Mouse (Mus musculus) kidney, postnatal 0 days (tissue): Measurements from ENCODE around the gene Sgcg. TPM values are rescaled to one million over a fixed set of nuclear protein-coding genes. Genes with fewer than 3 reads are reported as not detected.

ENCODE experiments used
- ATAC-seq: fragments of 200-750 bp; cut with Nextera tagmentation; replicated peaks from 2 replicates; pipeline ENCODE4 v1.8.0; 2017; ENCODE audit warnings: low read depth, moderate number of reproducible peaks, moderate TSS enrichment, moderate library complexity; ENCODE audit not compliant: low FRiP score
- DNase-seq: peaks from one replicate; pipeline ENCODE4 v3.0.0-alpha.2; 2016; ENCODE audit warnings: low spot score
- H3K27ac ChIP-seq: fragments of 300-500 bp; sonication (generic); 2 replicates; pipeline ENCODE4 v1.5.1; 2014; ENCODE audit warnings: mild to moderate bottlenecking
- H3K27me3 ChIP-seq: fragments of 300-500 bp; sonication (generic); 2 replicates; pipeline ENCODE4 v1.6.1; 2014; ENCODE audit warnings: low read length, mixed read lengths; ENCODE audit not compliant: insufficient read depth
- H3K36me3 ChIP-seq: fragments of 300-500 bp; sonication (generic); 2 replicates; pipeline ENCODE4 v1.6.1; 2014; ENCODE audit warnings: low read length, mixed read lengths; ENCODE audit not compliant: insufficient read depth
- H3K4me1 ChIP-seq: fragments of 300-500 bp; sonication (generic); replicated peaks from 2 replicates; pipeline ENCODE4 v1.6.1; 2014; ENCODE audit warnings: antibody characterized with exemption, low read length, mixed read lengths; ENCODE audit not compliant: insufficient read depth
- H3K4me2 ChIP-seq: fragments of 300-500 bp; sonication (generic); 2 replicates; pipeline ENCODE4 v1.6.1; 2014; ENCODE audit warnings: mild to moderate bottlenecking, low read length, moderate library complexity, mixed read lengths
- H3K4me3 ChIP-seq: fragments of 300-500 bp; sonication (generic); replicated peaks from 2 replicates; pipeline ENCODE4 v1.5.1; 2014; ENCODE audit warnings: low read depth, low read length
- H3K9ac ChIP-seq: fragments of 300-500 bp; sonication (generic); 2 replicates; pipeline ENCODE4 v1.6.1; 2014; ENCODE audit warnings: low read depth, low read length
- H3K9me3 ChIP-seq: fragments of 300-500 bp; sonication (generic); replicated peaks from 2 replicates; pipeline ENCODE4 v1.6.1; 2016; ENCODE audit warnings: low read length, inconsistent platforms, mixed read lengths
- CTCF ChIP-seq: IDR thresholded peaks from 2 replicates; pipeline ENCODE4 v1.5.1; 2016; ENCODE audit warnings: antibody characterized with exemption, low read depth, mild to moderate bottlenecking, moderate library complexity
- WGBS: fragments of 180-500 bp; shearing (Covaris S2); extraction: QIAGEN DNeasy Blood & Tissue Kit; methylation state at CpG from one replicate; pipeline ENCODE4 v1.1.7; 2014; 5-methylcytosine and 5-hydroxymethylcytosine counted together
- polyA plus RNA-seq: library from polyadenylated mRNA; unstranded; fragments of >200 nt; fragmentation: Nextera tagmentation; extraction: Ambion mirVana; gene quantifications from 2 replicates; pipeline ENCODE4 v1.2.1, GENCODE M21; 2015

Gene Sgcg
- polyA plus RNA-seq, 1 experiment from 2014 or later, result 1.2 TPM

DNA sequence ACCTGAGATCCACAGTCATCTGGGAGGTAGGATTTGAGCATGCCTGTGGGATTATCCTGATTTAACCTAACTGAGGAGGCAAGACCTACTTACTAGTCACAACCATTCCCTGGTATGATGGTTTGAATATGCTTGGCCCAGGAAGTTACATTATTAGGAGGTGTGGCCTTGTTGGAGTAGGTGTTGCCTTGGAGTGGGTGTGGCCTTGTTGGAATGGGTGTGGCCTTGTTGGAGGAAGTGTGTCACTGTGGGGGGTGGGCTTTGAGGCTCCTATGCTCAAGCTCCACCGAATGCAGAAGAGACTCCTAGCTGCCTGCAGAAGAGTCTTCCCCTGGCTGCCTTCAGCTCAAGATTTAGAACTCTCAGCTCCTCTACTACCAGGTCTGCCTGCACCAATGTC lies 32.1 kb downstream of the Sgcg start:
- no peaks in the 10 kb centered on the region for H3K27me3 ChIP-seq
- H3K27ac ChIP-seq, result no peak overlapping the region
- TF ChIP-seq CTCF, result no peak
- WGBS, result 75% methylated on average over 1 of the region's 1 CpGs
- DNase-seq (no peak), ATAC-seq (no peak)
- H3K4me2 ChIP-seq, result no peak overlapping the region
- H3K4me3 ChIP-seq, result no peak overlapping the region
- H3K9me3 ChIP-seq, result no peaks in the 10 kb centered on the region
- H3K4me1 ChIP-seq, result no peaks in the 10 kb centered on the region
- no peak overlapping the region for H3K9ac ChIP-seq
- H3K36me3 ChIP-seq, result no peaks in the 10 kb centered on the region

GRCm38 (mm10) chr14:61224387-61225077 lies 33.8 kb downstream of the Sgcg start:
- DNase-seq, result no peak
- no peak overlapping the region for H3K27ac ChIP-seq
- H3K4me2 ChIP-seq, result no peak overlapping the region
- no peaks in the 10 kb centered on the region for H3K36me3 ChIP-seq
- no peak overlapping the region for H3K9ac ChIP-seq
- no peaks in the 10 kb centered on the region for H3K4me1 ChIP-seq
- H3K9me3 ChIP-seq, result no peaks in the 10 kb centered on the region
- ATAC-seq, result no peak
- WGBS, result 74% methylated on average over 5 of the region's 5 CpGs
- H3K4me3 ChIP-seq, result no peak overlapping the region
- no peaks in the 10 kb centered on the region for H3K27me3 ChIP-seq
- TF ChIP-seq CTCF, result no peak

- Histone ChIP-seq H3K27ac (no peak overlapping the region), H3K27me3 (no peaks in the 10 kb centered on the region), H3K4me1 (no peaks in the 10 kb centered on the region), H3K4me2 (no peak overlapping the region), H3K9me3 (no peaks in the 10 kb centered on the region), H3K9ac (no peak overlapping the region), H3K4me3 (no peak overlapping the region), H3K36me3 (no peaks in the 10 kb centered on the region)
- TF ChIP-seq CTCF, result no peak
- no peak for DNase-seq
- no peak for ATAC-seq
- 63% methylated on average over 4 of the region's 4 CpGs for WGBS
Observed at GRCm38 (mm10) chr14:61223740-61224139, 34.5 kb downstream of the Sgcg start.

DNA sequence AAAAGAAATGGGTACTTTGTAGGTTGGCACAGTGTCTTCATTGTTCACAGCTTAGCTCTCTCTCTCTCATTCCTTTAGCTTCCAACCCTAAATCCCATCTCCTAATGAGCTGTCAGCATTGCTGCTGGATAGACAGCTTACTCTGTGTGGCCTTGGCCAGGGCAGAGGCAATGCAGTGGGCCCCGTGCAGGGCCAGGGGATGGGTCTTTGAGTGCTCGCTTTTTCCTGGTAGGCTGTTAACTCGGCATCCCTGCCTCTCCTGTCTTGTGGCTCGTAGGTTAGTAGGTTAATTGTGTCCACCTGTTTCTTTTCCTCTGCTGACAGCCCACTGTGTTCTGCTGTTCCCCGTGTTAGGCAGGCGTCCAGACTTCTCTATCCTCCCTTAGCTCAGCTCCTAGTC lies 35.8 kb downstream of the Sgcg start:
- Histone ChIP-seq H3K4me3 (no peak overlapping the region), H3K36me3 (no peaks in the 10 kb centered on the region), H3K4me1 (no peaks in the 10 kb centered on the region), H3K9ac (no peak overlapping the region), H3K27me3 (no peaks in the 10 kb centered on the region), H3K9me3 (no peaks in the 10 kb centered on the region), H3K4me2 (no peak overlapping the region), H3K27ac (no peak overlapping the region)
- DNase-seq, result no peak
- TF ChIP-seq CTCF, result no peak
- WGBS, result 24% methylated on average over 6 of the region's 6 CpGs
- no peak for ATAC-seq

DNA sequence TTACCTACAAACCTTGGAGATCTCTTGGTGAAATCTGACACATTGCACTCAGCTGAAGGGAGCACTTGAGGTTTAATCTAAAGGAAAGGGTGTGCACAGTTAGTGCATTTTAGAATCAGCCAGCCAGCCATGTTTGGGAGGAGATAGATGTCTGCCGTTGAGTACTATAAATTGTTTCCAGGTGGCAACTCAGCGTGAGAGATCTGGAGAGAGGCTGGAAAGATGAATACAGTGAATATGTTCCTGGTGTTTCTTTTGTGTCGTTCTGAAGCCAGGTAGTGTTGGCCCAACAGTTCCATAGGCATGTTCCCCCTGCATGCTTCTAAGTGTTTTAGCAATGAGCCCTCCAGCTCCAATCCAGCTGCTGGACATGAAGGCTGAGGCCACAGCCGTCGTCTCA lies 37.1 kb downstream of the Sgcg start:
- Histone ChIP-seq H3K36me3 (no peaks in the 10 kb centered on the region), H3K4me1 (no peaks in the 10 kb centered on the region), H3K9ac (no peak overlapping the region), H3K4me3 (no peak overlapping the region), H3K27ac (no peak overlapping the region), H3K4me2 (no peak overlapping the region), H3K27me3 (no peaks in the 10 kb centered on the region), H3K9me3 (no peaks in the 10 kb centered on the region)
- DNase-seq (no peak), ATAC-seq (no peak)
- 77% methylated on average over 5 of the region's 5 CpGs for WGBS
- TF ChIP-seq CTCF, result no peak

DNA sequence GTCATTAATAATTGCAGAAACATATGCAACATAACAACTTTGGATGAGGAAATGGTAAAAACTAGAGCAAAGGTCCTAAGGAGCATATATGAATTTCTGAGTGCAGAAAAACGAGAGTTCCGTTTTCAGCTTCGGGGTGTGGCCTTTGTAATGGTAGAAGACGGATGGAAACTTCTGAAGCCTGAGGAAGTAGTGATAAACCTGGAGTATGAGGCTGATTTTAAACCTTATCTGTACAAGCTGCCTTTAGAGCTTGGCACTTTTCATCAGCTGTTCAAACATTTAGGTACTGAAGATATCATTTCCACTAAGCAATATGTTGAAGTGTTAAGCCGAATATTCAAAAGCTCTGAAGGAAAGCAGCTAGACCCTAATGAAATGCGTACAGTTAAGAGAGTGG lies 46.5 kb downstream of the Sgcg start:
- no peak for TF ChIP-seq CTCF
- ATAC-seq, result no peak

DNA sequence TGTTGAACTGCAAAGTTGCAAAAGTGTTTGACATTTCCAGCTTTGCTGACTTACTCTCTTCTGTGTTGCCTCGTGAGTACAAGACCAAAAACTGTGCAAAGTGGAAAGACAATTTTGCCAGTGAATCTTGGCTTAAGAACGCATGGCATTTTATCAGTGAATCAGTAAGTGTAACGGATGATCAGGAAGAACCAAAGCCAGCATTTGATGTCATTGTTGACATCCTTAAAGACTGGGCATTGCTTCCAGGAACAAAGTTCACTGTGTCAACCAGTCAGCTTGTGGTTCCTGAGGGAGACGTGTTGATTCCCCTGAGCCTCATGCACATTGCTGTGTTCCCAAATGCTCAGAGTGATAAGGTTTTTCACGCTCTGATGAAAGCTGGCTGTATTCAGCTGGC lies 48.2 kb downstream of the Sgcg start:
- Histone ChIP-seq H3K27ac (no peak overlapping the region), H3K4me3 (no peak overlapping the region), H3K36me3 (0 out of 2 replicates have a peak, but pooled peaks cover 5% of the 10 kb centered on the region), H3K9me3 (no peaks in the 10 kb centered on the region), H3K4me2 (no peak overlapping the region), H3K9ac (no peak overlapping the region), H3K27me3 (no peaks in the 10 kb centered on the region), H3K4me1 (no peaks in the 10 kb centered on the region)
- 92% methylated on average over 5 of the region's 5 CpGs for WGBS
- no peak for DNase-seq
- ATAC-seq, result no peak
- TF ChIP-seq CTCF, result no peak

More for the DNA sequence above, 46.5 kb downstream of the Sgcg start:
- no peak for DNase-seq
- 83% methylated on average over 6 of the region's 6 CpGs for WGBS
- Histone ChIP-seq H3K27ac (no peak overlapping the region), H3K4me2 (no peak overlapping the region), H3K4me3 (no peak overlapping the region), H3K27me3 (no peaks in the 10 kb centered on the region), H3K9me3 (no peaks in the 10 kb centered on the region), H3K9ac (no peak overlapping the region), H3K36me3 (no peaks in the 10 kb centered on the region), H3K4me1 (no peaks in the 10 kb centered on the region)
